Mouse (Mus musculus) megakaryocyte, embryonic 14.5 days (primary cell): ENCODE measurements around the gene Rmnd1.

ENCODE experiments used
- FLI1 ChIP-seq: IDR thresholded peaks from 2 replicates; pipeline ENCODE4 v1.6.1; 2012; ENCODE audit warnings: low read length, inconsistent platforms, mixed read lengths
- GATA1 ChIP-seq: IDR thresholded peaks from 3 replicates; pipeline ENCODE4 v1.6.1; 2012; ENCODE audit warnings: mixed read lengths, low read length, inconsistent platforms, borderline replicate concordance

- no peak for TF ChIP-seq GATA1
- TF ChIP-seq FLI1, result no peak
These were observed 55.7 kb downstream of the Rmnd1 start for GRCm38 (mm10) chr10:4376461-4376860.
